Comparison of ENCODE assay signal across 8 mouse cellular contexts in the genomic region with DNA sequence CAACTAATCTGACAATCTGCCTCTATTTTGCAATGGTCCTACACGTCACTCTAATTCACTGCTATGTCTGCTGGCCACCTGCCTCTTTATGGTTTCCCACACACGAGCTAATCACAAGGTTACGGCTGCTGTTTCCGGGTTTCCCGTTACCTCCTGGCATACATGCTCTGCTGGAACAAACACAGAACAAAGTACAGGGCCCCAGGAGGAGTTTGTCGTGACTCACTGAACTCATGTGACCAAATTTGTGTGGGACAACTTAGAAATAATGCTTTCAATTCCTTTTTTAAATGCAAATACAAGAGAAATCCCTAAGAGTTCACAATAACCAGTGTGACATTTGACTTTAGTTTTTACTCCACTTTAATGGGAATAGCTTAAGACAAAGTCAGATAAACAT. TPM values are rescaled to one million over a fixed set of nuclear protein-coding genes. Genes with fewer than 3 reads are reported as not detected.
A peak's percentile ranks its signal among the peaks of the same experiment; 100 is the strongest.
DNase-seq lines count a peak whose midpoint lies in the region.

No protein-coding gene starts in this region.

- peak; percentile 30 for DNase-seq in gastrocnemius, postnatal 25 days
- DNase-seq in gastrocnemius, adult 8-10 months (ENCODE audit: low spot score in 2 of 2), result no peak
- peak; percentile 22 for DNase-seq in urinary bladder, postnatal 14 days (ENCODE audit: low spot score)
- no peak for DNase-seq in urinary bladder, postnatal 4 days (ENCODE audit: low spot score in 2 of 2)
- DNase-seq in kidney, postnatal 4 days, result peak; percentile 27 to 48
- DNase-seq in yolk sac, embryonic 10.5 days (ENCODE audit: low spot score), result peak; percentile 63
- no peak for DNase-seq in cerebellum, adult 18-20 months
- DNase-seq in cerebellum, adult 8-10 months, result no peak

RNA-seq across cellular contexts. Expression of a gene that starts 14.0 kb away (rescaled TPM):
- 10 to 100 TPM; 29.4 to 31.9 TPM for total RNA-seq in gastrocnemius, postnatal 25 days (2021)
- total RNA-seq in gastrocnemius, adult 8-10 months (2022), result 10 to 100 TPM; 17.5 to 24.8 (median 18.9) TPM

RNA-seq across cellular contexts. Expression of a gene that starts 15.4 kb away (rescaled TPM):
- total RNA-seq in gastrocnemius, postnatal 25 days (2021), result 10 to 100 TPM; 21.0 to 22.7 TPM
- 10 to 100 TPM; 28.2 to 35.0 (median 31.0) TPM for total RNA-seq in gastrocnemius, adult 8-10 months (2022)

Comparison
In these comparisons a context has a peak if more than half of its experiments do, and no peak if none do; other contexts are left out.
1. DNase-seq: peak in gastrocnemius, postnatal 25 days (single experiment), urinary bladder, postnatal 14 days (single experiment), kidney, postnatal 4 days (2 of 2) and yolk sac, embryonic 10.5 days (single experiment); none in gastrocnemius, adult 8-10 months (0 of 2), urinary bladder, postnatal 4 days (0 of 2), cerebellum, adult 18-20 months (0 of 2) and cerebellum, adult 8-10 months (single experiment).